Mouse (Mus musculus): ENCODE measurements at regions not wholly inside any gene's neighbourhood (a gene's known extent, or its start where the extent isn't known, plus 50 kb on each side); places are given as distances from the start of the nearest gene placed in this dataset.

GRCm38 (mm10) chr5:133020821-133021220, 477.7 kb upstream of the Auts2 start:
- no peak for DNase-seq (ENCODE audit: extremely low spot score in 1 of 2, low spot score in 1 of 2)

- no peak for DNase-seq (ENCODE audit: extremely low spot score in 1 of 2, low spot score in 1 of 2)
Measured at GRCm38 (mm10) chr5:133020116-133020515, 477.0 kb upstream of the Auts2 start.

DNA sequence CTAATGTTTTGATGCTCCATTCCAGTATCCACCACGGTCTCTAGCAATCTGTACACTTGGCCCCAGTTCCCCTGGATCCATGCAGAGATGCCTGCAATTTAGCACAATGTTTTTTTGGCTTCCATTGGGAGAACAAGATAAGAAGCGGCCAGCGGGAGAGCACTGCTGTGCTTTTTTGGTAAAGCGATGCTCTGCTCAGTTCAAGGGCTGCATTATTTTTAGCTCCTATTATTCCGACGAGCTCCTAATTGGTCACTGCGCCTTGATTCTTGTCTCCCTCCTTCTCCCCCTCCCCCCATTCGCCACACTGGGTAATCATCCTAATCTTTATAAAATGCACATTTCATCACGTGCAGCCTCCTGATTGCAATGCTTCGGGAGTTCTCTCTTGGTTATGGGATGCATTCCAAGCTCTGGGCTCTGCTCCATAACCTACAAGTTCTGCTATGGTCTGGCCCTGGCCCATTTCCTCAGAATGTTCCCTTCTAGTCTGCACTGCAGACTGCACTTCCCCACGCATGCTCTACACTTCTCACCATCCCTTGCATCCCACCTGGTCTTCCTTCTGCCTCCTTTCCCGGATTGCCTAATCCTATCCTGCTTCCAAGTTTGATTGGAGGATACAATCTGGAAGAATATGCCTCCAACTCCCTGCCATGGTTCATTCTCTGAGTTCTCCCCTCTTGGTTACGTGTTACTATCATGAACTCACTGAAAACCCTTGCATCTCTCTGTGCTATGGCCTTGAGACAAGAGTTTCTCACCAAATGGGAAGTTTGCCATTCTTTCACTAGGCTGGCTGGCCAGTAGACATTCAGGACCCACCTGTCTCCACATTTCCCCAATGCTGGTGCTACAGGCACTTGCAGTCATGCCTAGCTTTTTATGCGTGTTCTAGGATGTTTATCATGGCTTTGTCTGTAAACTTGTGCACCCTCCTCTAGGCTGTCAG, 467.8 kb upstream of the Auts2 start:
- DNase-seq (ENCODE audit: extremely low spot score in 1 of 2, low spot score in 1 of 2), result peak; percentile 26 to 39

DNA sequence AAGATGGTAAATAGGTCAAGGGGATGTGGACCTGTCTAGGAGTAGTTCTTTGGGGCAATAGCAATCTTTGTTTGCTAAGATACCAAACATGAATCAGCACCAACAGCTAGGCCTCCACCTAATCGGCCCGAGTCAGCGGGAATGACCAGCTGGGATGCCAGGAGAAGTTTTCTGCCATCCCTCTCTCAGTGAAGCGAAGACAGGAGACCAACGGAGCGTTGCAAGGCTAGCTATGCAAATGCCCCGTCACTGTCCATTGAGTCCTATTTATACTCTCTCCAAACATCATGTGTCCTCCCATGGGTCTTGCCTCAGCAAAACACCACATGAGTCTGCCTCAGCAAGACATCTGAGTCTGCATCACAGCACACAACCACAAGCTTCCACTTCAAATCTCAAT, 439.7 kb upstream of the Auts2 start:
- DNase-seq (ENCODE audit: extremely low spot score in 1 of 2, low spot score in 1 of 2), result no peak

GRCm38 (mm10) chr5:132979013-132979412, 435.9 kb upstream of the Auts2 start:
- DNase-seq (ENCODE audit: extremely low spot score in 1 of 2, low spot score in 1 of 2), result no peak

GRCm38 (mm10) chr5:132975303-132975932, 432.3 kb upstream of the Auts2 start:
- DNase-seq (ENCODE audit: extremely low spot score in 1 of 2, low spot score in 1 of 2), result no peak

GRCm38 (mm10) chr5:132974876-132975275, 431.7 kb upstream of the Auts2 start:
- no peak for DNase-seq (ENCODE audit: extremely low spot score in 1 of 2, low spot score in 1 of 2)

GRCm38 (mm10) chr5:132971046-132971445, 427.9 kb upstream of the Auts2 start:
- DNase-seq (ENCODE audit: extremely low spot score in 1 of 2, low spot score in 1 of 2), result no peak

DNA sequence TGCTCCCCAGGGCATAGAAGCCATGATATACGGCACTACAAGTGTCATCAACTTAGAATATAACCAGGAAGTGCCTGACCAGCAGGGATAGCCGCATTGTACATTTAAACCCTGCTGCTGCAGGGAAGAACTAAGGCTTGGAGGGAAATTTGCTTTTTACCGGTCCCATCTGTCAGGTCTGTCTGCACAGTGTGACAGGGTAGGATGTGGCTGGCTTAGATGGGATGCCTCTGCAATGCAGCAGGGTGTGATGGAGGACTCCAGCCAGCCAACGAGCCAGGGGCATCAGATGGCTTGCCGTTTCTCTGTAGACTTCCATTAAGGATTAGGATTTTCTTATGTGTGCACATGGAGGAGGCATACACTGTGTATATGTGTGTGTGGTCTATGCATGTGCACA, 426.2 kb upstream of the Auts2 start:
- no peak for DNase-seq (ENCODE audit: extremely low spot score in 1 of 2, low spot score in 1 of 2)

DNA sequence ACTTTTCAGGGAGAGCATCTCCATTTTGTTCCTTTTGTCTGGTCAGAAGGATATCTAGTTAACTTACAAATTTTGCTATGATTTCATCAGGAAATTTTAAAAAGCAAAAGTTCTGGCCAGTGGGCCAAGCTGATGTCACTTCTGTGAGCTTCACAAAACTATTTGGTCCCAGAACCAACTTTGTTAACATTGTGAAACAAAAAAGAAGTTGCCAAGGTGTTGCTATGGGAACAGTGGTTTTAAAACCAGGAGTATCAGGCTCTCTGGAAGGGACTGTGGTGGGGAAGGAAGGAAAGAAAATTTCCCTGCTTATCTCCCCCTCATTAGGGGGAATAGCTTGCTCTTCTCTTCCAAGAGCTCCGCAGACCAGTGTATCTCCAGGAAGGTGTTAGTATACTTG, 416.8 kb upstream of the Auts2 start:
- no peak for DNase-seq (ENCODE audit: extremely low spot score in 1 of 2, low spot score in 1 of 2)

DNA sequence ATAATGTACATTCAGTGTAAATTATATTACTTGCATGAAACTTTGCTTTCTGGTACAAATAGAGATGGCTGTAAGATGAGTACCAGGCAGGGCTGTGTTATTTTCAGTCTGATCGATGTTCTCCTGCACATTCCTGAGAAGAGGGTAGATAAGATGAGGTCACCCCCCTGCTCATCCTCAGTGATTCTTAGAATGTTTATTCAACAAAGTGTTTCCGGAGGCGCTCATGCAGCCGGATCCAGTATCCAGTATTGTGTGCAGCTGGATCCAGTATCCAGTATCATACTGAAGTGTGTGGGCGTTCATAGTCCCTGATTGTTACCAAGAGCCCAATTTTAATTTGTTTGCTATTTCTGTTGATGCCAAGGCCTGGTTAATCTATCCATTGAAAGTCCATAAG, 413.0 kb upstream of the Auts2 start:
- DNase-seq (ENCODE audit: extremely low spot score in 1 of 2, low spot score in 1 of 2), result no peak

GRCm38 (mm10) chr5:132955051-132955450, 411.9 kb upstream of the Auts2 start:
- DNase-seq (ENCODE audit: extremely low spot score in 1 of 2, low spot score in 1 of 2), result no peak

- DNase-seq (ENCODE audit: extremely low spot score in 1 of 2, low spot score in 1 of 2), result no peak
Measured at GRCm38 (mm10) chr5:132933439-132933980, 390.4 kb upstream of the Auts2 start.

DNA sequence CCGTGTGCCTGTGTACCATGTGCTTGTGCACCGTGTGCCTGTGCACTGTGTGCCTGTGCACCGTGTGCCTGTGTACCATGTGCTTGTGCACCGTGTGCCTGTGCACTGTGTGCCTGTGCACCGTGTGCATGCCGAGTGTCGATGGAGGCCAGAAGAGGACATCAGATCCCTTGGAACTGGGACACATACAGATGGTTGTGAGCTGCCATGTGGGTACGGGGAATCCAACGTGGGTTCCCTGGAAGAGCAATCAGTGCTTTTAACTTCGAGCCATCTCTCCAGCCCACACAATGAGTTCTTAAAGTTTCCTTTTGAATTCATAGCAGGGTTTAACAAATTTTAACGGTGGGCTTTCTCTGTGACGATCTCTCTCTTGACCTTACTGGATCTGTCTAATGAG, 386.8 kb upstream of the Auts2 start:
- DNase-seq (ENCODE audit: extremely low spot score in 1 of 2, low spot score in 1 of 2), result peak in 1 of 2 experiments; percentile 14

- DNase-seq (ENCODE audit: extremely low spot score in 1 of 2, low spot score in 1 of 2), result no peak
Measured at GRCm38 (mm10) chr5:132923365-132923764, 380.2 kb upstream of the Auts2 start.

DNA sequence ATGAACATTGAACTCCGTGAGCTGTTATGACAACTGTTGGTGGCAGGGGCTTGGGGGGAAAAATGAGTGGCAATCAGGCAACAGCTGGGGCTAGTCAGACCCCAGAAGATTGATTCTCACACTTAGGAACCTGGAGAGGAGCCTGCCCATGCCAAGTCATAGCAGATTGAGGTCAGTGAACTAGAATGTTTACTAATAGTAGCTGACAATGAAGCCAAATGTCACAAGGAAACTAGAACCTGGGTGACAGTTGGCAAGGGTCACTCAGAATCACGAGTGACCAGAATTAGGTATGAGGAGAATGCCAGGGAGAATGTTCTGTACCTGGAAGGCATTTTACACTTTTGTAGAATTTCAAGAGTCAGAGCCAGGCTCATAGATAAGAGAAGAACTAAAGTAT, 365.9 kb upstream of the Auts2 start:
- DNase-seq (ENCODE audit: extremely low spot score in 1 of 2, low spot score in 1 of 2), result no peak

DNA sequence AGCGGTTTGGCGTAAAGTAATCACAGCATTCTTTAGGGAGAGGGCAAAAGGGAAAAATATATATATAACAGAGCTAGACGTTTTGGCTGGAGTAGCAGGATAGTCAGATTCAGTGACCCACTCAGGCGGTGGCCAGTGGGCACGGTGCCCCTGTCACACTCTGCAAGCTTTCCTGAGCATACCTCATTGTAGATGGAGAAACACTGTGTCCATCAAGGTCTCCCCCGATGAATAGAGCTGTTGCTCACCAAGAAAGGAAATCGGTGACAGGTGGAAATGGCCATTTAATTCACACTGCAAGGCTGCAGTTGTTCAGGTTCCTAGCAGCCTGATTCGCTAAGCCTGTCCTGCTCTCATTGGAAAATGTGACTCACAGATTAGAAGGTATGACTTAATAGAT, 365.1 kb upstream of the Auts2 start:
- no peak for DNase-seq (ENCODE audit: extremely low spot score in 1 of 2, low spot score in 1 of 2)

- DNase-seq (ENCODE audit: extremely low spot score in 1 of 2, low spot score in 1 of 2), result peak; percentile 75 to 80
Measured at GRCm38 (mm10) chr5:132892591-132892990, 349.4 kb upstream of the Auts2 start.

- no peak for DNase-seq (ENCODE audit: extremely low spot score in 1 of 2, low spot score in 1 of 2)
Measured at GRCm38 (mm10) chr5:132884130-132884529, 341.0 kb upstream of the Auts2 start.

DNA sequence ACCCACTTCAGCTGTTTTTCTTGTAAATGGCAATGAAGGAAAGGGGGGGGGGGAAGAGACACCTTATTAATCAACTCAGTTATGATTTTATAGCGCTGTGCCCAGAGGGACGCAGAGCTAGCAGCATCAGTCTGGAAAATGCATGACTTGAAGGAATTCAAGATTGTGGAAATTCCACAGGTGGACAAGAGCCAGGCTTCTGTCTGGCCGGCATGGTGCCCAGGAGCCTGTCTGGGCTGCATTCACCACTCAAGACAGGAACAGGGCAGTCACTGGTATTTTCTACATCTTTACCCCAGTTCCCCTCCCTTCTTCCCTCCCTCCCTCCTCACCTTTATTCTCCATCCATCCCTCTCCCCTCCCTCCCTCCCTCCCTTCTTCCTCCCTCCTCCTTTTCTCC, 339.1 kb upstream of the Auts2 start:
- no peak for DNase-seq (ENCODE audit: extremely low spot score in 1 of 2, low spot score in 1 of 2)

DNA sequence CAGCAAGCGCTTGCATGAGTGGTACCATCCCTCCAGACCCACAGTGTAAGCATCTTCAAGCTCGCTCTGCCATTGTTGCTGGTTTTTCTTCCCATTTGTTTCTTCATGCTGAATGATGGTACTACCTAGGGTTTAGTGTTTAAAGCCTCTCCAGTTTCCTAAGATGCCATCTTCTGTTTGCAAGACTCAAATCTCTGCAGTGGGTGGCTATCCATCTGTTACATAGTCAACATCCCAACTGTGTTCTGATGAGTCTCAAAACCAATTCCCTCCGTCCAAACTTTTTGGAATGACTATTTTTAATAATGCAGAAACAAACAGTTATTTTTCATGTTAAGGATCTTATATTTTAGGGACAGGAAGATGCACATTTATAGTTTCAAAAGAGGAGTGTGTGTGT, 338.0 kb upstream of the Auts2 start:
- no peak for DNase-seq (ENCODE audit: extremely low spot score in 1 of 2, low spot score in 1 of 2)

Measured in layer of hippocampus, postnatal 25 days (tissue).